Mouse (Mus musculus) limb, embryonic 13.5 days (tissue): ENCODE measurements around the gene Hyls1. TPM values are rescaled to one million over a fixed set of nuclear protein-coding genes. Genes with fewer than 3 reads are reported as not detected.
"Not testable (repeated sequence)": the region's sequence is repeated elsewhere in the genome, so short reads cannot be mapped to it uniquely, and the experiment has no call there.

ENCODE experiments used
- ATAC-seq: fragments of 200-750 bp; cut with Nextera tagmentation; 2 replicates; pipeline ENCODE4 v1.8.0; 2017; ENCODE audit warnings: low read depth, moderate number of reproducible peaks, moderate TSS enrichment; ENCODE audit not compliant: low FRiP score
- H3K27ac ChIP-seq: fragments of 300-500 bp; sonication (generic); 2 replicates; pipeline ENCODE4 v1.5.1; 2015; ENCODE audit warnings: inconsistent platforms, mild to moderate bottlenecking, moderate library complexity
- H3K27me3 ChIP-seq: fragments of 300-500 bp; sonication (generic); 2 replicates; pipeline ENCODE4 v1.6.1; 2015; ENCODE audit warnings: mild to moderate bottlenecking, inconsistent platforms
- H3K36me3 ChIP-seq: fragments of 300-500 bp; sonication (generic); 2 replicates; pipeline ENCODE4 v1.6.1; 2015; ENCODE audit warnings: inconsistent platforms, mild to moderate bottlenecking, moderate library complexity
- H3K4me1 ChIP-seq: fragments of 300-500 bp; sonication (generic); 2 replicates; pipeline ENCODE4 v1.6.1; 2015; ENCODE audit warnings: inconsistent platforms
- H3K4me2 ChIP-seq: fragments of 300-500 bp; sonication (generic); replicated peaks from 2 replicates; pipeline ENCODE4 v1.6.1; 2015; ENCODE audit warnings: inconsistent platforms, mild to moderate bottlenecking, moderate library complexity
- H3K4me3 ChIP-seq: fragments of 300-500 bp; sonication (generic); 2 replicates; pipeline ENCODE4 v1.5.1; 2015; ENCODE audit warnings: moderate library complexity, mild to moderate bottlenecking, inconsistent platforms
- H3K9ac ChIP-seq: fragments of 300-500 bp; sonication (generic); 2 replicates; pipeline ENCODE4 v1.6.1; 2015; ENCODE audit warnings: mild to moderate bottlenecking, inconsistent platforms
- H3K9me3 ChIP-seq: fragments of 300-500 bp; sonication (generic); 2 replicates; pipeline ENCODE4 v1.6.1; 2016; ENCODE audit warnings: inconsistent platforms
- WGBS: fragments of 180-500 bp; shearing (Covaris S2); methylation state at CpG from one replicate; pipeline ENCODE4 v1.1.7; 2015; 5-methylcytosine and 5-hydroxymethylcytosine counted together
- polyA plus RNA-seq: library from polyadenylated mRNA; unstranded; fragments of >200 nt; fragmentation: Nextera tagmentation; extraction: Ambion mirVana; gene quantifications from 2 replicates; pipeline ENCODE4 v1.2.1, GENCODE M21; 2015

The Hyls1 gene
- 16.6 and 18.2 TPM in 2 replicates for polyA plus RNA-seq

- no peaks in the 10 kb centered on the region for H3K9me3 ChIP-seq
- peak; percentile 99 for ATAC-seq
- peaks cover 18% of the 10 kb centered on the region for H3K27me3 ChIP-seq
- H3K4me1 ChIP-seq = peaks cover 21% of the 10 kb centered on the region
- peak within 1 kb of the TSS; percentile 76 for H3K4me3 ChIP-seq
- peak within 1 kb of the TSS; percentile 79 for H3K4me2 ChIP-seq
- WGBS = under 1% methylated on average over 86 of the region's 86 CpGs
- H3K27ac ChIP-seq = peak within 1 kb of the TSS; percentile 89
- peaks cover 33% of the 10 kb centered on the region for H3K36me3 ChIP-seq
- H3K9ac ChIP-seq = peak within 1 kb of the TSS; percentile 81
Measured at GRCm38 (mm10) chr9:35569571-35570534, at the start of gene Hyls1, which contains the start of gene Pate2. TSS of gene Hyls1 (minus strand) at chr9:35570398. TSS of gene Pate2 (plus strand) at chr9:35570284.

- 71% methylated on average over 2 of the region's 2 CpGs for WGBS
- H3K9me3 ChIP-seq, ATAC-seq, H3K9ac ChIP-seq, H3K4me2 ChIP-seq, H3K4me3 ChIP-seq, H3K36me3 ChIP-seq, H3K27me3 ChIP-seq, H3K4me1 ChIP-seq, H3K27ac ChIP-seq: not testable (repeated sequence)
Measured at GRCm38 (mm10) chr9:35616784-35617183, 46.6 kb upstream of the Hyls1 start.

GRCm38 (mm10) chr9:35614005-35614404 lies 43.8 kb upstream of the Hyls1 start:
- H3K4me3 ChIP-seq = no peak overlapping the region
- no peaks in the 10 kb centered on the region for H3K36me3 ChIP-seq
- no peak overlapping the region for H3K27ac ChIP-seq
- 29% methylated on average over 2 of the region's 2 CpGs for WGBS
- no peak overlapping the region for H3K9ac ChIP-seq
- no peaks in the 10 kb centered on the region for H3K9me3 ChIP-seq
- no peak overlapping the region for H3K4me2 ChIP-seq
- H3K27me3 ChIP-seq = no peaks in the 10 kb centered on the region
- H3K4me1 ChIP-seq = no peaks in the 10 kb centered on the region
- no peak for ATAC-seq

- ATAC-seq = no peak
- no peak within 1 kb of the TSS for H3K4me3 ChIP-seq
- no peak within 1 kb of the TSS for H3K4me2 ChIP-seq
Measured at GRCm38 (mm10) chr9:35611841-35612240, 41.6 kb upstream of the Hyls1 start, which contains the start of gene Pate4. TSS of gene Pate4 (minus strand) at chr9:35611941.

GRCm38 (mm10) chr9:35607647-35608405 lies 37.6 kb upstream of the Hyls1 start:
- no peak overlapping the region for H3K4me3 ChIP-seq
- H3K9ac ChIP-seq = no peak overlapping the region
- H3K9me3 ChIP-seq = no peaks in the 10 kb centered on the region
- WGBS = 70% methylated on average over 8 of the region's 8 CpGs
- no peaks in the 10 kb centered on the region for H3K27me3 ChIP-seq
- H3K4me1 ChIP-seq = no peaks in the 10 kb centered on the region
- H3K4me2 ChIP-seq = no peak overlapping the region
- no peak overlapping the region for H3K27ac ChIP-seq
- H3K36me3 ChIP-seq = no peaks in the 10 kb centered on the region
- no peak for ATAC-seq

More at GRCm38 (mm10) chr9:35611841-35612240, 41.6 kb upstream of the Hyls1 start, which contains the start of gene Pate4:
- H3K9ac ChIP-seq = no peak within 1 kb of the TSS
- H3K4me1 ChIP-seq = no peaks in the 10 kb centered on the region
- H3K36me3 ChIP-seq = no peaks in the 10 kb centered on the region
- H3K27ac ChIP-seq = no peak within 1 kb of the TSS
- H3K9me3 ChIP-seq = no peaks in the 10 kb centered on the region
- 79% methylated on average over 1 of the region's 1 CpGs for WGBS
- H3K27me3 ChIP-seq = no peaks in the 10 kb centered on the region

- no peak overlapping the region for H3K4me2 ChIP-seq
- no peak overlapping the region for H3K4me3 ChIP-seq
- no peak overlapping the region for H3K27ac ChIP-seq
- 12% methylated on average over 2 of the region's 2 CpGs for WGBS
- ATAC-seq = no peak
- no peaks in the 10 kb centered on the region for H3K9me3 ChIP-seq
- no peaks in the 10 kb centered on the region for H3K4me1 ChIP-seq
- no peak overlapping the region for H3K9ac ChIP-seq
- no peaks in the 10 kb centered on the region for H3K36me3 ChIP-seq
- no peaks in the 10 kb centered on the region for H3K27me3 ChIP-seq
Measured at GRCm38 (mm10) chr9:35592903-35593302, 22.7 kb upstream of the Hyls1 start.

GRCm38 (mm10) chr9:35587674-35588073 lies 17.5 kb upstream of the Hyls1 start:
- Histone ChIP-seq H3K27ac (no peak overlapping the region), H3K27me3 (no peaks in the 10 kb centered on the region), H3K4me3 (no peak overlapping the region), H3K9me3 (no peaks in the 10 kb centered on the region), H3K4me2 (no peak overlapping the region), H3K4me1 (no peaks in the 10 kb centered on the region), H3K9ac (no peak overlapping the region), H3K36me3 (no peaks in the 10 kb centered on the region)
- WGBS = 33% methylated on average over 1 of the region's 1 CpGs
- ATAC-seq = no peak

GRCm38 (mm10) chr9:35574416-35574815 lies 4.2 kb upstream of the Hyls1 start:
- ATAC-seq = no peak
- H3K4me1 ChIP-seq = peaks cover 8% of the 10 kb centered on the region; the same call in 1 of the 2 replicates
- H3K36me3 ChIP-seq = no peaks in the 10 kb centered on the region
- H3K9me3 ChIP-seq = no peaks in the 10 kb centered on the region
- H3K4me2 ChIP-seq = peak overlapping the region; percentile 67
- peak overlapping the region; percentile 38 for H3K4me3 ChIP-seq
- H3K27me3 ChIP-seq = peaks cover 25% of the 10 kb centered on the region
- peak overlapping the region; percentile 48; the same call in 1 of the 2 replicates for H3K9ac ChIP-seq
- 2% methylated on average over 32 of the region's 32 CpGs for WGBS
- no peak overlapping the region for H3K27ac ChIP-seq

GRCm38 (mm10) chr9:35570663-35571062 lies 465 bp upstream of the Hyls1 start:
- Histone ChIP-seq H3K4me3 (peak overlapping the region; percentile 76), H3K9me3 (no peaks in the 10 kb centered on the region), H3K4me2 (peak overlapping the region; percentile 62), H3K27ac (no peak overlapping the region), H3K27me3 (peaks cover 22% of the 10 kb centered on the region), H3K4me1 (peaks cover 21% of the 10 kb centered on the region), H3K9ac (peak overlapping the region; percentile 81), H3K36me3 (peaks cover 25% of the 10 kb centered on the region)
- ATAC-seq = no peak
- WGBS = 10% methylated on average over 5 of the region's 5 CpGs

- H3K27ac ChIP-seq = no peak overlapping the region
- no peak overlapping the region; the same call in 1 of the 2 replicates for H3K4me3 ChIP-seq
- no peak for ATAC-seq
- 0 out of 2 replicates have a peak, but pooled peaks cover 5% of the 10 kb centered on the region for H3K27me3 ChIP-seq
- no peak overlapping the region for H3K9ac ChIP-seq
- no peaks in the 10 kb centered on the region for H3K9me3 ChIP-seq
- H3K4me2 ChIP-seq = no peak overlapping the region
- peaks cover 16% of the 10 kb centered on the region for H3K4me1 ChIP-seq
- peaks cover 38% of the 10 kb centered on the region for H3K36me3 ChIP-seq
- 83% methylated on average over 3 of the region's 3 CpGs for WGBS
Measured at GRCm38 (mm10) chr9:35567995-35568394, 2.2 kb downstream of the Hyls1 start.

- H3K36me3 ChIP-seq = peaks cover 50% of the 10 kb centered on the region
- H3K9ac ChIP-seq = no peak overlapping the region
Measured at GRCm38 (mm10) chr9:35564536-35565240, 5.5 kb downstream of the Hyls1 start.

More at GRCm38 (mm10) chr9:35564536-35565240, 5.5 kb downstream of the Hyls1 start:
- Histone ChIP-seq H3K4me3 (no peak overlapping the region), H3K4me1 (peaks cover 21% of the 10 kb centered on the region), H3K9me3 (no peaks in the 10 kb centered on the region), H3K27ac (no peak overlapping the region), H3K4me2 (no peak overlapping the region), H3K27me3 (no peaks in the 10 kb centered on the region)
- 90% methylated on average over 5 of the region's 5 CpGs for WGBS
- ATAC-seq = no peak
